Mouse (Mus musculus) spleen, embryonic (tissue): Measurements from ENCODE around the gene Lamtor3.

Source experiments
- CTCF ChIA-PET: fragments of 350-600 bp; sonication (Branson Sonifier 250); formaldehyde crosslinking; loops from one replicate; lab custom pipeline; 2022; lab: Charles Lee

Gene Lamtor3

GRCm38 (mm10) chr3:137918172-137918931, at the start of gene Lamtor3:
Gene Lamtor3 (plus strand): TSS chr3:137918506.
- CTCF ChIA-PET, result no interaction called here

DNA sequence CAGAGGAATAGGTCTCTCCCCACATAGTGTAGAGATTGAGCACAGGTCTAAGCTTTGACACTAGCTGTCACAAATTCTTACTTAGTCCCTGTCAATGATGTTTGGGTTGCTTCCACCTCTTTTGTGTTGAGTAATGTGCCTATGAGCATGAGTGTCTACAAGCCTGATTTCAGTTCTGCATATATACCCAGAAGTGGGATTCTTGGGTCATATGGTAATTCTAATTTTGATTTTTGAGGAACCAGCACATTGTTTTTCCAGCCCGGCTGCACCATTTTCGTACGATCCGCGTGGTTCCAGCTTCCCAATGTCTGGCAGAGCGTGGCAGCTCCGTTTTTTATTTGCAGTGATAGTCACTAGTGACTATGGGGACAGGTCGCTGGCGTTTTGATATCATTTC, 48.9 kb upstream of the Lamtor3 start:
- CTCF ChIA-PET, result interaction anchor here (0.8 kb wide), 1 partner anchor 10 kb away, joined by 4 read pairs; no protein-coding TSS in a partner anchor

DNA sequence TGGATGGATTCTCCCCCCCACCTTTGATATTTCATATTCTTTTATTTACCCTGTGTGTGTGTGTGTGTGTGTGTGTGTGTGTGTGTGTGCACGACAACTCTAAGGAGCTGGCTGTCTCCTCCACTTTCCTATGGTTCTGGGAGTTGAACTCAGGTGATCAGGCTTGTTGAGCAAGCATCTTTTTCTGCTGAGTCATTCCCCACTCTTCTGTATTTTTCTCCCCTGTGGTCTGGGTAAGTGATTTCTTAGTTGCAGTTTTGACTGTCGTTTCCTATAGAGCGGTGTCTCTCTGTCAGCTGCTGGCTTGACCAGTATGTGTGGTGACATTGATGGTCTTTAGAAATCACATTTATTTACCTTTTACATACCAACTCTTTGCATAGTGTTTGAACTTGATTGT, 39.0 kb upstream of the Lamtor3 start:
- CTCF ChIA-PET, result interaction anchor here (0.5 kb wide), 1 partner anchor 1502 kb away, joined by 4 read pairs; no protein-coding TSS in a partner anchor

- CTCF ChIA-PET, result interaction anchor here (0.9 kb wide), 1 partner anchor 111 kb away, joined by 3 read pairs; no protein-coding TSS in a partner anchor
Observed at GRCm38 (mm10) chr3:137880109-137880748, 38.1 kb upstream of the Lamtor3 start.

GRCm38 (mm10) chr3:137881093-137881492, 37.2 kb upstream of the Lamtor3 start:
- CTCF ChIA-PET, result no interaction called here

DNA sequence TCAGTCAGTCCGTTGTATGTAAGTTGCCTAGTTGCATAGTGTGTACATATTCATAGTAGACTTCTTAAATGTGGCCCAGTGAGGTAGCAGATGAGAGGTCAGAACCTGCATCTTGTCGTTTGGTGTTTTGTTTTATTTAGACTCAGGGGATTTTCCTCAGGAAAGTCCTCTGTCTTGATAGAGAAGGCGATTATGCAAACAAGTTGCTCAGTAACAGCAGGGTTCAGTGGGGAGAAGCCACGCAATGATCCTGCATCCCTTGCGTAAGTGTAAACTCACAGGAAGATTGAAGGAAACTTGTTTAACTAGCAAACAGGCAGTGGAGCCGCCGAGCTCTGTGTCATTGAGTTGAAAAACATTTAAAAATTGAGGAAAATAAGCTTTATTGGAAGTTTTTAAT, 30.3 kb upstream of the Lamtor3 start:
- CTCF ChIA-PET, result no interaction called here

GRCm38 (mm10) chr3:137891089-137891488, 27.2 kb upstream of the Lamtor3 start:
- CTCF ChIA-PET, result no interaction called here

GRCm38 (mm10) chr3:137892118-137892517, 26.2 kb upstream of the Lamtor3 start:
- CTCF ChIA-PET, result no interaction called here

GRCm38 (mm10) chr3:137893789-137894188, 24.5 kb upstream of the Lamtor3 start:
- CTCF ChIA-PET, result interaction anchor here (0.6 kb wide), 1 partner anchor 51 kb away, joined by 3 read pairs; no protein-coding TSS in a partner anchor

GRCm38 (mm10) chr3:137895196-137895595, 23.1 kb upstream of the Lamtor3 start:
- CTCF ChIA-PET, result no interaction called here

DNA sequence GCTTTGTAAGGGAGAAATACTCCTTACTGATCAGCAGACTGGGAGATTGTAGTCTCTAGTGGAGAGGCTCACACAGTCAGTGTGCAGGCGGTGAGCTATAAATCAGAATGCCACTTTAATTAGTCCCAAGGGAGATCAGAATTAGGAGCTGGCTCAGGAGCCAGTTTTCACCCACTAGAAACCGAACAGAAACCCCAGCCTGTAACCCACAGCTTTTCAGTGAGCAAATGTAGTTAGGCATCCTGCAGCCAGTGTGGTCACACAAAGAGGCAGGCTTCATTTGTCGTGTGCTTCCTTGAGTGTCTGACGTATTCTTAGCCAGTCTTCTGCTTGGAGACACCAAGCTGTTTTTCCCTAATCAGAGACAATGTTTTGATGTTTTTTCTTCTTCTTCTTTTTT, 21.9 kb upstream of the Lamtor3 start:
- CTCF ChIA-PET, result no interaction called here

GRCm38 (mm10) chr3:137896867-137897266, 21.4 kb upstream of the Lamtor3 start:
- CTCF ChIA-PET, result no interaction called here

DNA sequence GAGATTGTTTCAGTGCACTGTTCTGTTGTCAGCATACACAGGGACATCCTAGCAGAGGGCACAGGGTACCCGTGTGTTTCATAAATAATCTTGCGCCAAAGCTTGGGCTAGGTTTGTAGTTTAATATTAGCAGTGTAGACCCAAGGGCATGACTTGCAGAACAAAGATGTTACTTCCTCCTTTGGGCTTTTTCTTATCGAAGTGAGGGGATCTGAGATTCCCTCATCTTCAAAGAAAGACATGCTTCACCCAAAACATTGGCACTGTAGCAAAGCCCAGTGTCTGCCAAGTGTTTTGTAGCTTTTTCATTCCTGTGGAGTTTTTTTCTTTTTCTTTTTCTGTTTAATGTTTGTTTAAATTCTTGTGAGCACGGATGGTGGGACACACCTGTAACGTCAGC, 20.6 kb upstream of the Lamtor3 start:
- CTCF ChIA-PET, result no interaction called here

DNA sequence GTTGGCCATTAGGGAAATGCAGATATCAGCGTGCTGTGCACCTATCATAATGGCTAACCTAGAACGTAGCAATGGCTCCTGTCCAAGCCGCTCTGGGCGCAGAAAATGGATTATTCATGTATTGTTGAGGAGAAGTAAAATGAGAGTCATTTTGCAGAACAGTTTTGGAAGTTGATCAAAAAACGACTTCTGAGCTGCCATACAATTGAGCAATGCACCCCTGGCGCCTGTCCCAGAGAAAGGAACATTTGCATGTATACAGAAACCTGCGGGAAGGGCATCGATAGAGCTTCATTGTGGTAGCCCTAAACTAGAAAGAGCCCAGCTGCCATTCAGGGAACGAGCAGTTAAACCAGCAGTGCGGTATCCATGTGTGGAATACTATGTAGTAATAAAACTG, 18.2 kb upstream of the Lamtor3 start:
- CTCF ChIA-PET, result no interaction called here

DNA sequence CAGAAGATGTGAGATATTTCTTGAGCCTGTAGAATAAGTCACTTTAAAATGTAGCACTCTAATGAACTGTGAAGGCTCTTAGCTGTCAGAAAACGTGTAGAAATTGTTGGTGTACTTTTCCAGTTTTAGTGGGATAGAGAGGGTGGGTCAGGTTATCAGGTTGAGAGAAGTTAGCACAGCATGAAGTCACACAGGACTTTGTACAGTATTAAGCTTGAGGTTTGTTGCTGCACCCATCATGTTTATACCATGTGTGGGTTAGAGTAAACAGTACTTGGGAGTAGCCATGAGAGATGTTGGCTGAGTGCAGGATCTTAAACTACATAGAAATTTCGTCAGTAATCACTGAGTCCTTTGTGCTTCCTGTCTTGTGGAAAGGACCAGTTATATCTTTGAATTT, 5.2 kb upstream of the Lamtor3 start:
- CTCF ChIA-PET, result interaction anchor here (0.6 kb wide), 1 partner anchor 845 kb away, joined by 9 read pairs; no protein-coding TSS in a partner anchor

- CTCF ChIA-PET, result interaction anchor here (0.6 kb wide), 2 partner anchors 18 to 36 kb away, joined by 6 to 7 read pairs; no protein-coding TSS in a partner anchor
Observed at GRCm38 (mm10) chr3:137914567-137914966, 3.7 kb upstream of the Lamtor3 start.

- CTCF ChIA-PET, result no interaction called here
Observed at GRCm38 (mm10) chr3:137917694-137918171, 573 bp upstream of the Lamtor3 start.

GRCm38 (mm10) chr3:137918932-137919311, 616 bp downstream of the Lamtor3 start:
- CTCF ChIA-PET, result interaction anchor here (0.6 kb wide), 1 partner anchor 52 kb away, joined by 9 read pairs; no protein-coding TSS in a partner anchor

DNA sequence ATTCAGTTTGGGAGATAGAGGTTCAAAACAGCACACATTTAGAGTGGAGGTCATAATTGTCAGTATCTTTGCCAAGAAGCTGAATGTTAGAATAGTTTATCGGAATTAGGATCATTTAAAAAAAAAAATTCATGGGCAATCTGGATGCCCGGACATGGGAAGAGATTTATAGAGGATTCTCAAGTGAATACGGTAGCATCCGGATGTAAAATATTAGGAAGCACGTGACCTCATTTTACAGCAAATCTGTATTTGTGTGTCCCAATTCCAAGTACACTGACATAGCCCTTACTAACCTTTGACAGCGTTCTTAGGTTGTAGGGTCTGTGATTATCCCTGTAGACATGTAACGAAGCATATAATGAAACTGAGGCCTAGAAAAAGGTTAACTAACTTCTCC, 1.1 kb downstream of the Lamtor3 start:
- CTCF ChIA-PET, result interaction anchor here (0.6 kb wide), 1 partner anchor 53 kb away, joined by 9 read pairs; no protein-coding TSS in a partner anchor

- CTCF ChIA-PET, result no interaction called here
Observed at GRCm38 (mm10) chr3:137920594-137920993, 2.3 kb downstream of the Lamtor3 start.

DNA sequence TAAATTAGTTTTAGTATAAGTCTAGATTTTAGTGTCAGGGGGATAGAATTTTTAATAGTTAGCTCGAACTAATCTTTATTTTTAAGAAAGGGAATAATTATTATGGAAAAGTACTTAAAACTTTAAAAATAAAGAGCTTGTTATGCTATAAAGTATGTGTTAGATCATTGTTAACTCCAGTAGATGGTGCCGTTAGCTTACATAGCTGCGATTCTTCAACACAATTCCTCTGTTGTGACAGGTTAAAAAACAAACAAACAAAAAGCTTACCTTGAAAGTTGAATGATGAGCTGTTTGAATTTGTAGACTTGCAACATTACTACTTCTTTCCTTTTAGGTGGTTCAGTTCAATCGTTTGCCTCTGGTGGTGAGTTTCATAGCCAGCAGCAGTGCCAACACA, 8.7 kb downstream of the Lamtor3 start:
- CTCF ChIA-PET, result interaction anchor here (0.9 kb wide), 1 partner anchor 217 kb away, joined by 3 read pairs; no protein-coding TSS in a partner anchor

GRCm38 (mm10) chr3:137929940-137930339, 11.6 kb downstream of the Lamtor3 start:
- CTCF ChIA-PET, result interaction anchor here (0.6 kb wide), 1 partner anchor 47 kb away, joined by 6 read pairs; no protein-coding TSS in a partner anchor
